Mouse (Mus musculus) adrenal gland, adult 2 months (tissue): ENCODE data around the gene Bsnd. TPM values are rescaled to one million over a fixed set of nuclear protein-coding genes. Genes with fewer than 3 reads are reported as not detected.

ENCODE experiments used
- DNase-seq: peaks from one replicate; pipeline ENCODE4 v3.0.0; 2021
- polyA plus RNA-seq: library from polyadenylated mRNA; depleted of rRNA; stranded (reverse); fragments of >200 nt; gene quantifications from 2 replicates; pipeline ENCODE4 v1.2.3, GENCODE M21; 2012; rRNA removed
- total RNA-seq, 2 experiments: library from RNA; stranded (reverse); gene quantifications; 2 replicates each; pipeline ENCODE4 v1.2.3; 2021

Gene Bsnd
- total and polyA plus RNA-seq, 3 experiments: 0.07 TPM; not detected in 2

DNA sequence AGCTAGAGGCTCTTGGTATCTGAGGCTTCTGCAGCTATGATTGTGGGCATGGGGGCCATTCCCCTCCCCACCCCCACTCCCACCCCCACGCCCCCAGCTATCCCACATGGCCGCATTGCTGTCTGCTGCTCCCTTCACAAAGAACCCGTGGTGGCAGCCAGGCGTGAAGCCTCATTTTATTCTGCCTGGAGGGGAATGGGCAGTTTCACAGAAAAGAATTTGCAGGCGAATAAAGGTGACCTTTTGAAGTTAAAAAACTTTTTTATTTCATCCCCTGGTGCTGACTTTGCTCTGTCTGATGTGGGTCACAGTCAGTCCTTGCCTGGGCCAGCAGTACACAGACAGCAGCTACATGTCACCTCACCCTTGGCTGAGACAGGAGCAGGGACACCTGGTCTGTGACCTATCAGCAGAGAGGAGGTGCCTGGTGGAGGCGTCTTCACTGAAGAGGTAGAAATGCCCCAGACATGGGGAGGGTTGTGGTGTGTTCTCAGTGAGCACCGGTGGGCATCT, 8.8 kb downstream of the Bsnd start:
- no peak for DNase-seq

DNA sequence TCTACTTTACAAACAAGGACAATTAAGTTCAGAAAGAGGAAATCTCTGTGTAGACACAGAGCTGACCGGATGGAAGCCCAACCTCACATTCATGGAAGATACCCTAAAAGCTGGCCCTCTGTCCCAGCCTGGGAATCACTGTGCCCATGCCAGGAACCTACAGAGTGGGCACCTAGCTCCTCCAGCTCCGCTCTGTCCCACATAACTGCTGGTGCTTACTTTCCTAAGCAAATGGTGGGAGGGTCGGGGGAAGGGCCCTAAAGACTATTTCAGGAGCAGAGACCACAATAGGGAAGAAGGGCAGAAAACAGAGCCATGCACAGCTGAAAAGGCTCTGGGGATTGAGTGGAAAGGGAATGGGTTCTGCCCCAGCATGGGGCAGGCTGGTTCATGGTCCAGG, 11.5 kb downstream of the Bsnd start:
- DNase-seq: no peak

DNA sequence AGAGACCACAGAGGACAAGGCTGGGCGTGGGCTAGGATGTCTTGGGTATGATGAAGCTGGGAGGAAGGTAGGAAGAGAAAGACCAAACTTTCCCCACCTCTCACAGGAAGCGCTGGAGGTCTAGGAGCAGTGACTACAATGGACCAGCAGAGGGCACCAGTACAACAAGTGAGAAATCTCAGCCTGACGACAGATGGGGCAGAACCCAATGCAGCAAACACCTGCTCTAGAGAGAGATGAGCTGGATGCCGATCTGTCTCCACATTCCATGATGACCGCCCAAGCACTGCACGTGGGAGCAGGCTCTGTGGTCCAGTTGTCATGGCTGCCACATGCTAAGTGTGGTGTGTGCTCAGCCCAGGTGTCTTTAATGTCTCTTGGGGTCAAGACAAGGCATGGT, 17.8 kb downstream of the Bsnd start:
- DNase-seq: peak; percentile 27

DNA sequence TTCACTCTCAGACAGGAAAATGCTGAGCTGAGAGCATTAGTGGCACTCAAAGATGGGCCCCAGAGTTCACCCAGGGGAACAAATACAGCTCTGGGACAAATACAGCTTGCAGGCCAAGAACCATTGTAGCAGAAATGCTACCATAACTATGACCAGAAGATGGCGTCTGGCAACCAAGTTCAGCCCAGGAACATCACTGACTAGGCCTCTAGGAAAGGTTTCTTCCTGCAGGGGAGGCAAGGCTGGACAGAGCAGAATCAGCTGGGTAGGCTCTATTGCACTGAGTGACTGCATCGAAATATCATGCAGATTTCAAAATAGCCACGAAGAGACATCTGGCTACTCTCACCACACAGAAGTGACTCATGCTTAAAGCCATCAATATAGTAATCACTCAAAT, 19.7 kb downstream of the Bsnd start:
- peak; percentile 58 for DNase-seq

DNA sequence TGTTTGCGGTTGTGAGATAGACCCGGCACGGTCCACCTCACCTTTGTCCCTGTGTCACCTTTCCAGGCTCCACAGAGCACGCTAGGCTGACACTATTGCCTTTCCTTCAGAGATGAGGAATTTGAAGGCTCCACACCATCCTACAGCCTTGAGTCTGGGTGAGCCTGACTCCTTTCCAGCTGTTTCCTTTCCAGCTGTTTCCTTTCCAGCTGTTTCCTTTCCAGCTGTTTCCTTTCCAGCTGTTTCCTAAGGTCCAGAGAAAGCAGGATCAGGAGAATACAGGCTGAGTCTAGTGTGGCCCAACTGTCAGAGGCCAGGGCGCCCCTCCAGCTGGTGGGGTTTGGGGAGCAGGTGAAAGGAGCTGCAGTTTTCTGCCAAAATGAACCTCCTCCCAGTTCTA, 21.2 kb downstream of the Bsnd start:
- DNase-seq: no peak

DNA sequence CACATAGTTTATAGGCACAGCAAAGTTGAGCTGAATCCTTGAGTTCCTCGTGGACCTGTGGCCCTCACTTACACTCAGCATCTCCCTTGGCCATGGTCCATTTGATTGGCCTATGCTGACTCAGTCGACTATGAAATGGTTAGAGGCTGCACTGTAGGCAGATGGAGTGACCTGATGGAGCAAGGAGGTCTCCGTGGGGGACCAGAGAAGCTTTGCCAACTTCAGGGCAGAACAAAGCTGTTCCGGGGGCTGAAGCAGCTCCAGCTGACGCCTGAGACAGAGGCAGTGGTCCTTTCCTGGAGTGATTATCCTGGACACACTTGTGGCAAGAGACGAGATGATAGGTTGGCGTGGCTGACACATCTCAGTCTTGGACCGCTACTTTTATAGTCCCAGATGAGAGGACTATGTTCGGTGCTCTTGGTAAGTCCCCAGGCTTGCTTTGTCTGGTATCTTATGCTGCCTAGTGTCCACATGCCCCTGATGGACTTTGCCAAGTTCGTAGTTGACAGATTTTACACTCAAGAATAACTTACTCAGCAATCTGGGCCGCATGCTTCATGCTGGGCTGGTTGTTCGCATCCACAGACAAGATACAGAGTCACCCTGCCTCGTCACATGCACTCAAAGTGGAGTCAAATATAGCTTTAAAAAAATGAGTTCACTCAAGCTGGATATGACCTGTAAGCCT, 24.5 kb downstream of the Bsnd start:
- no peak for DNase-seq

DNA sequence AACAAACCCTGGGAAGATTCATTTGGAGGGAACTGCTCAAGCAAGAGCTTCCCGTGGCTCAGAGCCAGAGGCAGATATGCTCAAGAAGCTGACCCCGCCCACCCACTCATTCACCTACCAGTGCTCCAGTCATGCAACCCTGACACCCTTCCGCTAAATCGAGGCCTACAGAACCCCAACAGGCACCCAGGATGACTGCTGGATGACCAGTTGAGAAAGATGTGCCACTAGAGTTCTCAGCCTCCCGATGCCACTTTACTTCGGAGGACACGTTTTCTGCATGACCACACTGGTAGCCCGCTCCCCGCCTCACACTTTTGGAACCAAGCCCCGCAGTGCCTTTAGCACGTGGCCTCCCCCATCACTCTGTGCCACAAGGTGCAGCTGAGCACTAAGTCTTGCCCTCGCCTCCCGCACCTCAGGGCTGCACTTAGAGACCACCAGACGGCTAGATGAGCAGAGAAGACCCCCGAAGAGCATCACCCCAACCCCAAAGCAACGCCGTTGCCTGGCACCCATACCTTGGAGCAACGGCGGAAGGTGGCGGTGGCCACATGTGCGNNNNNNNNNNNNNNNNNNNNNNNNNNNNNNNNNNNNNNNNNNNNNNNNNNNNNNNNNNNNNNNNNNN, 28.8 kb downstream of the Bsnd start:
- DNase-seq: no peak

DNA sequence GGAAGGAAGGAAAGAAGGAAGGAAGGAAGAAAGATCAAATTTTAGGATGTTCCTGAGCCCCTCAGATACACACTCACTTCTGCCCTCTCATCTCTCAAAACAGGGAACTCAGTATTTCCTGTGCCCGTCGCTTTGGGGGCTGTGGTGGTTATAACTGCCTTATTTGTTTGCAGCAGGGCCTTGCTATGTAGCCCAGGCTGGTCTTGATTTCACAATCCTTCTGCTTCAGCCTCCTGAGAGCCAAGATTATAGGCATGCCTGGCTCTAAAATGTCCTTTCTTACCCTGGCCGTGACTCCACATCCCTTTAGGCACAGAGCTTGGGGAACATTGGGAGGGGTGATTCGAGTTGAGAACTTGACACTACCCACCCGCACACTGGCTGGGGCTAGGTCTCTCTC, 29.6 kb downstream of the Bsnd start:
- no peak for DNase-seq

DNA sequence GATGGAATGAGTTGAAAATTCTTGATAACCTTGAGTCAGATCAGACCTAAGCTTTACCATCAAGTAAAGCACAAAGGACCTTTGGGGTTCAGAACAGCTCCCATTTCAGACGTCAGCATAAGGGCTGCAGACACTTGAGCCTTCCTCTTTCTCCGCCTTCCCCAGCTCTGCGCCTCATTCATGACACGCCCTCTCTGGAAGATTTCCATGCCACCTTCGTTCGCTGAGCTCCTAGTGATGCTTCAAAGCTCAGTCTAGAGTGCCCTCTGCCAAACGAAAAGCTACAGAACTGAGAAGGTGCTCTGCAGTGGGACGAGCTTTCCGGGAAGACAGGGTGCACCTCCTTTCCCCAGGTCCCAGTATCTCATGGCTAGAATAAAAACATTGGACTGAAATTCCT, 30.1 kb downstream of the Bsnd start:
- no peak for DNase-seq

DNA sequence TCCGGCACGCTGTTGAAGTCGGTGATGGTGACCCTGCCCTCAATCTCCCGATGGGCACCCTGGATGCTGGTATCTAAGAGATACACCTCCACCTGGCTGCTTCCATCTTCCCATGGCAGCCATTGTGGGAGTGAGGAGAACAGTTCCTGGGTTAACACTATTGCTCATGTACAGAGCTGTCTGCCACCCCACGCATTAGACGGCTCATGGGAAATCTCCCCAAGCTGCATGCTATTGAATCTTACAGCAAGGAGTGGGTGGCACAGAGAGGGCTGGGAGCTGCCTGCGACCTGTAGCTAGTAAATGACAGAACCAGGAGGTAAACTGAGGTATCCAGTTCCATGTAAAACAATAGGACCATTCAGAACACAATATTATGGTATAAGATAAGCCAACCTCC, 37.5 kb downstream of the Bsnd start:
- no peak for DNase-seq

DNA sequence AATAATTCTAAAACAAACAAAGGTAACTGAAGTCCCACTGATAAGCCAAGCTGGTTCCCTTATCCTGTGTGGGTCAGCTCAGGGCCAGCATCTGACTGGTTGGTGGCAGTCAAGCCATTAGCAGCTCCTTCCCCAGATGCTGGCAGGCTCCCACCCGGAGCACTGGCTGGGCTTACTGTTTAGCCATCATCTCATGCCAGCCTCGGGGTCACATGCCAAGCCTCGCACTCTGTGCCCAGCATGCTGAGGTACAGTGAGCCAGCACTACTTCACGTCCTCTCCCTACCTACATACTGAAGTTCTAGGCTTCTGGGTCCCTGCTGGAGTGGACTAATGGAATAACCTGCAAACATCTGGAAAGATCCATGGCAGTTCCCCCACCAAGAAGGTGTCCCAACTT, 38.6 kb downstream of the Bsnd start:
- no peak for DNase-seq

DNA sequence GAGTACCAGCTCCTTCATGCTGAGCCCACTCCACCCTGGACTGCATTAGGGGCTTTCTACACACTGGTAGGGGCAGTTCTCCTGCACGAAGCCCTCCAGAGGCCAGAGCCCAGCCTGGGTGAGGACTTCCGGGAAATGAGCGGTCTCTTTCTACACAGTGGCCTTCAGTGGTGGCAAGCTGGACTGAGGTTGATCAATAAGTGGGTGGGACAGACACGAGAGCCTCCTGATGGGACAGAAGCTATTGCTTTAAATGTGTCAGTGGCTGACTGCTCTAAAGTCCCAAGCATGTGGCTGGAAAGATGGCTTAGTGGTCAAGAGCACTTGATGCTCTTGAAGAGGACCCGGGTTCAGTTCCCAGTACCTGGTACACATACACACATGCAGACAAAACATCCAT, 39.0 kb downstream of the Bsnd start:
- no peak for DNase-seq

DNA sequence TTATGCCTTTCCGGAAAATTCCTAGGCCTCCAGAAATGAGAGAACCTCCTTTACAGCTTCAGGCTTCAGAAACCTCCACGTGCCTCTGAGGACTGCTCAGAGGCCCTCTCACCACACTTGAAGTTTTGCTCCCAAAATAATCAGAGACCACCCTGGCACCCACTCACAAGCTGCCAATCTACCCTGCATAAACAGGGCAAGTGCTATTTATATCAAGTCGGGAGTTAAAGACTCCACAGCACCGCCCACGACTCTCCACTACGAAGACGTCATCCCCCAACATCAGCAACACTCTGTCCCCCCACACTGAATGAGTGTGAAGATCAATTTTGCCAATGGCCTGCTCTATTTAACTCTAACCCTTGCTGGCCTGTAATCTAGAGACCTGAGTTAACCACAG, 39.7 kb downstream of the Bsnd start:
- DNase-seq: no peak

DNA sequence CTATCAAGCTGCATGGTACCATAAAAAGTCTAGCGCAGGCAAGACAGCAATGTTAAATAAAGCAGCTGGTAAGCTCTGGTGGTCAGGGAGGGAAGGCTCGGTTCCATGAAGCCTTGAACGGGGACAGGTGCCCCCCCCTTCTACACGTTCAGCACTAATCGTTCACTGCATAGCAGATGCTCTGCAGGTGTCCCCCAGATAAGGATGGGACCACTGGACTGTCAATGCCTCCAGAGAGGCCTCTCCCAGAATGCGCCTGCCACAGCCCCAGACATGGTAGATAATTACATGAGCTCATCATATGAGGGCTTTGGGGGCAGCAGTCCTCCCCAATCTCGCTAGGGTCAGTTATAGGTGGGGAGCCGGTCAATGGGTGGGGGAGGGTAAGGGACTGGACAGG, 42.8 kb downstream of the Bsnd start:
- DNase-seq: no peak

DNA sequence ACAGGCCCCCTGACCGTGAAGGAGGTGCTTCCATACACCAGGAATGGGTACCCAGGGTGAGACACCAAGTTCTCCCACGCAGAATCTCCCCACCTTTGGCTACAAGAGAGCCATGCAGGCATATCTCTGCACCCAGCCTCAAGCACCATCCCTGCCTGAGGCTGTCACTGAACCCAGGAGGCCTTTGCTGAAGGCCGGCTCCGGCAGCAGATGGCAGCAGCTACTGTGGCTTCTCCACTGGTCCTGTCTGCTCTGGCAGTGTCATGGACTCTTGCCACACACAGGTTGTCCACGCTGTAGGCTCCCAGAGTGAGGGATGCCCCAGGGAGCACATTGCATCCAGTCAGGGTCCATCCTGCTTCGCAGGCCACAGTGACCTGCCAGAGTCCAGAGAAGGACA, 48.9 kb downstream of the Bsnd start:
- DNase-seq: no peak

DNA sequence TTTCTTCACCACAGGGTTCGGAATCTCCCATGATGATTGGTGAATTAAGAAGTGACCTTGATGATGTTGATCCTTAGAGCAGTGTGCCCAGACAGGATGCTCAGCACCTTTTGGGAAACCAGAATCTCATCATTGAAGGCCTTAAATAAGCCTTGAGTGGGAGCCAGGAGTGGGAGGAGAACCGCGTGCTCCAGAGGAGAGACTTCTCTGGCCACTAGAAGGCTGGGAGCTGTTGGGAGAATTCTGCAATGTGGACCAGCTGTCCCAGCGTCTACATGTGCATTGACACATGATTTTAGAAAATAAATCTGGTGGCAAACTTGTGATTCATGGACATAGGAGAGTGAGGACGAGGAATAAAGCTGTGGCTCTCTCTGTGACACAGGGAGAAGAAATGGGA, 53.3 kb downstream of the Bsnd start:
- no peak for DNase-seq

DNA sequence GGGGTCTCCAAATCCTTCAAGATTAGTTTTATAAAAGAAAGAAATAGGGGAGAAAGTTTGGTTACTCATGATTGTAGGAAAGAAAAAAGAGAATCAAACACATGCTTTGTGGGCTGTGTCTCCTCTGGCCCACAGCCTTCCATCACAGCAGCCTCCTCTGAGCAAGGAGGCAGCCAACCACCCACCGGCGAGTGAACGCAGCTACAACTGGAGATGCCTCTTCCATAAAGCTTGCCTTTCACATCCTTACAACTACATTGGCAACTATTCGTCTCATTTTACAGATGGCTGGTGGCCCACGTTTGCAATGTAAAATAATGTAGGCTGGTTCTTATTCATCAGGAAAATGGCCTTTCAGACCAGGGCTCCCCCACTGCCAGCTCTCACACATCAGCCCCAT, 54.9 kb downstream of the Bsnd start:
- no peak for DNase-seq

DNA sequence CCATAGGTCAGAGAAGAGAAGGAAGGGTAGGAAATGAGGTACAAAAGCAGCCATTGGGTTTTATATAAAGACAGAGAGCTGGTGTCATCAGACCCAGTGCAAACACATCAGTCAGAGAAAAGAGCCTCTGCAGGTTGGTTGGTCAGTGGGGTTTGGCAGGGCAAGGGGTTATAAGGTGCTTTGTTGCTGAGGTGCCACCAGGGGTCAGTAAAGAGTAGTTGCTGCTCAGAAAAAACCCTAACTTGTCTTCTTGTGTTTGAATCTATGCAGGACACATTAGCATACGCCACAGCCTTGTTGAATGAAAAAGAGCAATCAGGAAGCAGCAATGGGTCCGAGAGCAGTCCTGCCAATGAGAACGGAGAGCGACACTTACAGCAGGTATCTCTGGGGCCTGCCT, 55.6 kb downstream of the Bsnd start:
- peak; percentile 9 for DNase-seq

DNA sequence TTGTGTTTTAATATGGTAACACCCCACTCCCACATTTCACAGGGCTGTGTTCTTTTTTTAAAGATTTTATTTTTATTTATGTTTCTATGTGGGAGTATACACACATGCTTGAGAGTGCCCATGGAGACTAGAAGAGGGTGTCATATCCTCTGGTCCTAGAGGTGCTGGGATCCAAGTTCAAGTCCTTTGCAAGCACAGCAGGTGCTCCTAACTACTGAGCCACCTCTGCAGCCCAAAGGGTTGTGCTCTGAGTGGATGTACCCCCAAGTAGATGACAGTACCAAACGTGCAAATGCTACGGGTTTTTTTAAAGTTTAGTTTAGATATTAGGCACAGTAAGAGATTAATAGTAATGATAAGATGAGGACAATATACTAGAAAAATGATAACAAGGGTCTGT, 56.7 kb downstream of the Bsnd start:
- DNase-seq: no peak

Other genes with a start within 250 kb of the Bsnd start
- 10 to 100 TPM; 32.9 to 34.0 TPM for gene Usp24, start 176.1 kb downstream of the Bsnd start, total RNA-seq
- gene Usp24, start 176.1 kb downstream of the Bsnd start, polyA plus RNA-seq: 8.5 and 10.7 TPM in 2 replicates
- under 1 TPM in 1 of 2 experiments, not detected in 1; 0.12 TPM for gene Pcsk9, start 28.0 kb downstream of the Bsnd start, total RNA-seq
- 0.23 and 0.31 TPM in 2 replicates for gene Pcsk9, start 28.0 kb downstream of the Bsnd start, polyA plus RNA-seq
- gene Dhcr24, start 68.8 kb upstream of the Bsnd start, total RNA-seq: 100 to 1,000 TPM in 1 of 2 experiments, 10 to 100 TPM in 1; 86.6 to 366 TPM
- gene Dhcr24, start 68.8 kb upstream of the Bsnd start, polyA plus RNA-seq: 253 and 508 TPM in 2 replicates
- gene Lexm, start 125.0 kb upstream of the Bsnd start, total RNA-seq: not detected
- not detected in 2 replicates for gene Lexm, start 125.0 kb upstream of the Bsnd start, polyA plus RNA-seq
- under 1 TPM in 1 of 2 experiments, not detected in 1; 0.12 TPM for gene Ttc22, start 130.1 kb upstream of the Bsnd start, total RNA-seq
- 0.04 TPM in 1 of 2 replicates, not detected in the other for gene Ttc22, start 130.1 kb upstream of the Bsnd start, polyA plus RNA-seq
- gene Pars2, start 158.8 kb upstream of the Bsnd start, total RNA-seq: 1 to 10 TPM; 3.6 to 8.9 TPM
- 5.2 and 10.3 TPM in 2 replicates for gene Pars2, start 158.8 kb upstream of the Bsnd start, polyA plus RNA-seq
- gene Ttc4, start 186.7 kb upstream of the Bsnd start, total RNA-seq: 10 to 100 TPM; 21.2 to 27.5 TPM
- gene Ttc4, start 186.7 kb upstream of the Bsnd start, polyA plus RNA-seq: 28.3 and 28.6 TPM in 2 replicates
- 1 to 10 TPM in 1 of 2 experiments, under 1 TPM in 1; 0.83 to 1.4 TPM for gene Mroh7, start 238.6 kb upstream of the Bsnd start, total RNA-seq
- gene Mroh7, start 238.6 kb upstream of the Bsnd start, polyA plus RNA-seq: 3.1 and 5.1 TPM in 2 replicates
- gene Fam151a, start 241.6 kb upstream of the Bsnd start, total RNA-seq: under 1 TPM; 0.23 to 0.45 TPM
- 0.18 TPM in 1 of 2 replicates, not detected in the other for gene Fam151a, start 241.6 kb upstream of the Bsnd start, polyA plus RNA-seq